Mouse (Mus musculus): ENCODE measurements around the gene Ube2u. TPM values are rescaled to one million over a fixed set of nuclear protein-coding genes. Genes with fewer than 3 reads are reported as not detected.

The Ube2u gene
- total RNA-seq, 2 experiments from 2014 or later: not detected

DNA sequence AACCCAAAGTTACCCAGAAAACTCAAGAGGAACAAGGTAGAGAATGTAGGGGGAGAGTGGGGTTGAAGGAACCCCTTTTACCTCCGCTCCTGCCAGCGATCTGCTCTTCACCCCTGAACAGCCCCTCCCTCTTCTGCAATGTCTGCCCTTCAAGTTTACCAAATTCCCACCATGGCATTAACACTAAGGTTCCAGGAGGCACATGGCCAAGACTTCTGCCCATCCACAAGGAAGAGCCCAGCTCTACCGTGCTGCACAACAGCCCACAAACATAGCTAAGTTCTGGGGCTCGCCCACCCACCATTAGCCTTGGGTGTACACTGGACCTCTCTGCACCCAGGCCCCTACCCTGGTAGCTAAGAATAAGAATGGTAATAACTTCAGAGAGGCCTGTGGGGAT is 117.1 kb downstream of the Ube2u start:
- no peak overlapping the region for H3K4me3 ChIP-seq
- intact Hi-C loops (cut with DNase I): no loop called here

DNA sequence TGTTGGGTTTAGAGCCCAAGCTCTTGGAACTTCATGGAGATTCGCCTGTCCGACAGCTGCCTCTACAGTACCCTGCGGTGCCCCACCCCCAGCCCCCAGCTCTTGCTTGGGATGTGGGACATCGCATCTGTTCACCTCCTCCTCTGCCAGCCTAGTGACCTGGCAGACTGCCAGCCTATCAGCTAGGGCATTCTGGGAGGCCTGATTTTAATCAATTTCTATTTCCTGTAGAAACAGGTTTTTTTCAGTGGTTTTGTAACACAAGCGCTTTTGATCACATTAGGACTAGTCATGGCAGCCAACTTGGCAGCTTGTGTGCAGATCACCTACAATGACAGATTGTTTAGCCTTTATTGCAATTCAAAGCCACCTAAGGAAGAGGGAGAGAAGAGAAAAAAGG is 118.0 kb downstream of the Ube2u start:
- no peak for DNase-seq
- intact Hi-C loops (cut with DNase I): no loop called here
- Histone ChIP-seq H3K27ac (no peak overlapping the region), H3K4me3 (no peak overlapping the region)
- no peak for TF ChIP-seq CTCF (IDR thresholded peaks at IDR 0.05)

More for the DNA sequence above, 117.1 kb downstream of the Ube2u start:
- DNase-seq: no peak
- H3K27ac ChIP-seq: no peak overlapping the region
- TF ChIP-seq CTCF (IDR thresholded peaks at IDR 0.05): no peak

DNA sequence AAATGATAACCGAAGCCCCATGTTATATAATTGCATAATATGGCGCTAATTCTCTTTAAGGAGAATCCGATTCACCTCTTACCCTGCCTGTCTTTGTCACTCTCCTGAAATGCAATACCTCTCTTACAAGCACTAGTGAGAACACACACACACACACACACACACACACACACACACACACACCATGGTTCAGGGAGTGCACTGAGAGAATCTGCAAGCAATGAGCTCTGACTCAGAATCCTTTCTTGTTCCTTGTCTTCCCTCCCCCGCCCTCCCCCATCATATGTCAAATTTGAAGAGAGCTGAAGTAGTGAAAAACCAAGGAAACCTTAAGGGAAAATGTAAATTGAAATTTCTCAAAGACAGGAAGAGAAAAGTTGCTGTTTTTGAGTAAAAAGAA is 118.4 kb downstream of the Ube2u start:
- intact Hi-C loops (cut with DNase I): no loop called here
- TF ChIP-seq CTCF (IDR thresholded peaks at IDR 0.05): no peak
- Histone ChIP-seq H3K27ac (no peak overlapping the region), H3K4me3 (no peak overlapping the region)
- no peak for DNase-seq
